Mouse (Mus musculus) granulocyte monocyte progenitor cell, adult 5-6 weeks (primary cell): ENCODE results near the gene Tas2r134. TPM values are rescaled to one million over a fixed set of nuclear protein-coding genes. Genes with fewer than 3 reads are reported as not detected.

ENCODE experiments used
- ATAC-seq: replicated peaks from 2 replicates; pipeline ENCODE4 v1.8.0; 2016; ENCODE audit warnings: mild to moderate bottlenecking, moderate TSS enrichment, inconsistent platforms; ENCODE audit not compliant: poor library complexity, severe bottlenecking
- total RNA-seq, 2 experiments: library from RNA; stranded (forward) in 1 of 2; stranded (reverse) in 1 of 2; fragments of 200-712, 200-1000 nt in 1 of 2; fragments of >200 nt in 1 of 2; fragmentation: Nextera tagmentation in 1 of 2; gene quantifications; 2 replicates each; pipeline ENCODE4 v1.2.3; 2014 to 2017

The Tas2r134 gene
- total RNA-seq, 2 experiments from 2014 or later = not detected

- peak; percentile 69 for ATAC-seq
Observed at GRCm38 (mm10) chr2:51647972-51648371, 20.7 kb downstream of the Tas2r134 start.

- no peak for ATAC-seq
Observed at GRCm38 (mm10) chr2:51649887-51650286, 22.6 kb downstream of the Tas2r134 start.

- ATAC-seq = no peak
Observed at GRCm38 (mm10) chr2:51652086-51652485, 24.8 kb downstream of the Tas2r134 start.

GRCm38 (mm10) chr2:51657684-51658083 lies 30.4 kb downstream of the Tas2r134 start:
- no peak for ATAC-seq

GRCm38 (mm10) chr2:51658288-51658687 lies 31.0 kb downstream of the Tas2r134 start:
- ATAC-seq = no peak

GRCm38 (mm10) chr2:51674321-51674720 lies 47.0 kb downstream of the Tas2r134 start:
- no peak for ATAC-seq
